Mouse (Mus musculus) inflammation-experienced regulatory T-cells, adult 6 months (primary cell): ENCODE results near the gene Apc2. TPM values are rescaled to one million over a fixed set of nuclear protein-coding genes. Genes with fewer than 3 reads are reported as not detected.
A peak's percentile ranks its signal among the peaks of the same experiment; 100 is the strongest.

Experiments
- ATAC-seq: one replicate; pipeline ENCODE4 v1.8.0; 2017
- polyA plus RNA-seq, 3 experiments: library from polyadenylated mRNA; unstranded; fragments of 100-300 nt; shearing (Covaris generic); gene quantifications; one replicate each; pipeline ENCODE4 v1.2.1; 2017

The Apc2 gene
- polyA plus RNA-seq, 3 experiments from 2014 or later: 0.04 to 0.35 (median 0.05) TPM

GRCm38 (mm10) chr10:80262776-80263365 lies 32.9 kb upstream of the Apc2 start:
- ATAC-seq: no peak

GRCm38 (mm10) chr10:80264341-80265148 lies 31.2 kb upstream of the Apc2 start:
- peak; percentile 79 for ATAC-seq

GRCm38 (mm10) chr10:80265149-80265486 lies 30.7 kb upstream of the Apc2 start:
- no peak for ATAC-seq

- no peak for ATAC-seq
These were observed 25.7 kb upstream of the Apc2 start for GRCm38 (mm10) chr10:80270099-80270498.

GRCm38 (mm10) chr10:80270734-80271181 lies 25.0 kb upstream of the Apc2 start:
- ATAC-seq: no peak

GRCm38 (mm10) chr10:80271186-80271843 lies 24.5 kb upstream of the Apc2 start:
- peak; percentile 65 for ATAC-seq

GRCm38 (mm10) chr10:80271870-80272585 lies 23.7 kb upstream of the Apc2 start:
- no peak for ATAC-seq

- ATAC-seq: no peak
These were observed 21.9 kb upstream of the Apc2 start for GRCm38 (mm10) chr10:80273847-80274246.

- ATAC-seq: no peak
These were observed 19.5 kb upstream of the Apc2 start for GRCm38 (mm10) chr10:80276238-80276637.

GRCm38 (mm10) chr10:80278390-80278789 lies 17.4 kb upstream of the Apc2 start:
- ATAC-seq: no peak

- no peak for ATAC-seq
These were observed 16.5 kb upstream of the Apc2 start for GRCm38 (mm10) chr10:80279273-80279672.

- no peak for ATAC-seq
These were observed 14.5 kb upstream of the Apc2 start for GRCm38 (mm10) chr10:80281304-80281703.

GRCm38 (mm10) chr10:80281921-80282371 lies 13.8 kb upstream of the Apc2 start:
- ATAC-seq: no peak

- no peak for ATAC-seq
These were observed 13.0 kb upstream of the Apc2 start for GRCm38 (mm10) chr10:80282481-80283441.

GRCm38 (mm10) chr10:80285222-80286070 lies 10.3 kb upstream of the Apc2 start:
- ATAC-seq: no peak

- ATAC-seq: no peak
These were observed 7.7 kb upstream of the Apc2 start for GRCm38 (mm10) chr10:80288097-80288496.

GRCm38 (mm10) chr10:80288657-80289056 lies 7.1 kb upstream of the Apc2 start:
- ATAC-seq: no peak

- peak; percentile 89 for ATAC-seq
These were observed 3.3 kb upstream of the Apc2 start, which contains the start of gene Rps15 for GRCm38 (mm10) chr10:80292251-80293146. TSS of gene Rps15 (plus strand) at chr10:80292453.

GRCm38 (mm10) chr10:80293325-80293724 lies 2.5 kb upstream of the Apc2 start:
- no peak for ATAC-seq

- no peak for ATAC-seq
These were observed 1.5 kb upstream of the Apc2 start for GRCm38 (mm10) chr10:80294311-80294710.
